ENCODE assay signal across 8 mouse cellular contexts in genomic region chr5:113137691-113138318, GRCm38 (mm10). TPM values are rescaled to one million over a fixed set of nuclear protein-coding genes. Genes with fewer than 3 reads are reported as not detected.
DNase-seq lines count a peak whose midpoint lies in the region; ATAC-seq and TF ChIP-seq lines count a peak whose summit lies in the region.

No protein-coding gene starts in this region.

- no peak for DNase-seq in heart, adult 2 months
- DNase-seq in heart, adult 8-10 months (ENCODE audit: low spot score): no peak
- no peak for DNase-seq in forebrain, postnatal 0 days
- no peak for DNase-seq in liver, embryonic 14.5 days (ENCODE audit: low read depth in 3 of 3, low spot score in 3 of 3)
- no peak for DNase-seq in cerebellum, adult 18-20 months

- TF ChIP-seq POLR2A in heart, adult 2 months (IDR thresholded peaks at IDR 0.05; ENCODE audit: insufficient read depth, low read depth, low read length): no peak
- no peak for TF ChIP-seq POLR2A in ES-Bruce4 (IDR thresholded peaks at IDR 0.05; ENCODE audit: insufficient read depth, low read length)
- no peak for TF ChIP-seq POLR2A in small intestine, adult 2 months (IDR thresholded peaks at IDR 0.05; ENCODE audit: low read depth, low read length)

- H3K79me2 ChIP-seq in heart, adult 2 months (replicated peaks; ENCODE audit: control insufficient read depth, insufficient read depth, low read length): no peaks in the 10 kb centered on the region

- WGBS in heart, adult 2 months: 7% methylated on average over 36 of the region's 36 CpGs
- WGBS in forebrain, postnatal 0 days: 12% methylated on average over 36 of the region's 36 CpGs
- WGBS in liver, embryonic 14.5 days (ENCODE audit: insufficient replicate concordance): 11% methylated on average over 36 of the region's 36 CpGs
- 13% methylated on average over 36 of the region's 36 CpGs for WGBS in small intestine, adult 2 months

- peak overlapping the region; percentile 96 for H3K4me2 ChIP-seq in forebrain, postnatal 0 days (ENCODE audit: low read depth)
- H3K4me2 ChIP-seq in liver, embryonic 14.5 days (ENCODE audit: low read depth): peak overlapping the region; percentile 68

- peaks cover 27% of the 10 kb centered on the region for H3K4me1 ChIP-seq in heart, adult 2 months (ENCODE audit: control insufficient read depth, insufficient read depth, low read length)
- H3K4me1 ChIP-seq in ES-Bruce4 (ENCODE audit: control insufficient read depth, insufficient read depth, low read length): no peaks in the 10 kb centered on the region
- peaks cover 9% of the 10 kb centered on the region; the same call in 1 of the 2 replicates for H3K4me1 ChIP-seq in forebrain, postnatal 0 days (ENCODE audit: insufficient read depth)
- H3K4me1 ChIP-seq in liver, embryonic 14.5 days (replicated peaks; ENCODE audit: control insufficient read depth in 2 of 2, insufficient read depth in 2 of 2, low read length in 1 of 2): peaks cover 0 to 12% of the 10 kb centered on the region in 2 experiments; a peak in 2 of 4 replicates
- H3K4me1 ChIP-seq in small intestine, adult 2 months (ENCODE audit: control insufficient read depth, insufficient read depth, insufficient read length, low read length): peaks cover 37% of the 10 kb centered on the region

- H3K9me3 ChIP-seq in ES-Bruce4 (replicated peaks; ENCODE audit: control insufficient read depth, insufficient read depth, low read length, poor library complexity, severe bottlenecking): no peaks in the 10 kb centered on the region
- H3K9me3 ChIP-seq in forebrain, postnatal 0 days (ENCODE audit: low read length): no peaks in the 10 kb centered on the region
- H3K9me3 ChIP-seq in liver, embryonic 14.5 days (ENCODE audit: control insufficient read depth, low read length): no peaks in the 10 kb centered on the region; the same call in 1 of the 2 replicates

- no peaks in the 10 kb centered on the region for H3K27me3 ChIP-seq in heart, adult 2 months (ENCODE audit: control insufficient read depth, insufficient read depth, low read length)
- H3K27me3 ChIP-seq in ES-Bruce4 (ENCODE audit: control insufficient read depth, insufficient read depth, low read length, poor library complexity, severe bottlenecking): no peaks in the 10 kb centered on the region
- H3K27me3 ChIP-seq in forebrain, postnatal 0 days (ENCODE audit: insufficient read depth, low read length): peaks cover 4% of the 10 kb centered on the region; the same call in 1 of the 2 replicates
- peaks cover 4% of the 10 kb centered on the region; the same call in 1 of the 2 replicates for H3K27me3 ChIP-seq in liver, embryonic 14.5 days (ENCODE audit: control insufficient read depth, insufficient read depth, low read length)
- H3K27me3 ChIP-seq in small intestine, adult 2 months (ENCODE audit: control insufficient read depth, insufficient read depth, low read length): no peaks in the 10 kb centered on the region

- H3K27ac ChIP-seq in heart, adult 2 months: peak overlapping the region; percentile 95
- H3K27ac ChIP-seq in ES-Bruce4 (ENCODE audit: insufficient read depth, low read length): no peak overlapping the region
- peak overlapping the region; percentile 50; the same call in 1 of the 2 replicates for H3K27ac ChIP-seq in forebrain, postnatal 0 days (ENCODE audit: low read depth, low read length)
- H3K27ac ChIP-seq in liver, embryonic 14.5 days: no peak overlapping the region
- H3K27ac ChIP-seq in small intestine, adult 2 months (ENCODE audit: insufficient read depth, low read depth, low read length): peak overlapping the region; percentile 24

- peak overlapping the region; percentile 70 for H3K4me3 ChIP-seq in heart, adult 2 months
- peak overlapping the region; percentile 51 for H3K4me3 ChIP-seq in ES-Bruce4 (ENCODE audit: low read depth, low read length)
- peak overlapping the region; percentile 50 for H3K4me3 ChIP-seq in forebrain, postnatal 0 days (ENCODE audit: low read depth, low read length)
- peak overlapping the region; percentile 43 to 44 for H3K4me3 ChIP-seq in liver, embryonic 14.5 days (ENCODE audit: insufficient read depth in 1 of 2, low read depth in 2 of 2, low read length in 2 of 2)
- peak overlapping the region; percentile 54 for H3K4me3 ChIP-seq in small intestine, adult 2 months (ENCODE audit: low read depth, low read length)

- ATAC-seq in forebrain, postnatal 0 days: no peak
- peak; percentile 26 for ATAC-seq in liver, embryonic 14.5 days (ENCODE audit: insufficient read depth)
- ATAC-seq in erythroid progenitor cell, adult 5-6 weeks (replicated peaks; ENCODE audit: low FRiP score, poor library complexity, severe bottlenecking): no peak

- H3K9ac ChIP-seq in heart, adult 2 months (ENCODE audit: low read depth, low read length): peak overlapping the region; percentile 85
- H3K9ac ChIP-seq in ES-Bruce4 (ENCODE audit: low read depth, poor library complexity, severe bottlenecking): no peak overlapping the region
- peak overlapping the region; percentile 69 for H3K9ac ChIP-seq in forebrain, postnatal 0 days
- H3K9ac ChIP-seq in liver, embryonic 14.5 days (replicated peaks): no peak overlapping the region; the same call in 1 of the 2 replicates

- no peak for TF ChIP-seq EP300 in heart, adult 2 months (IDR thresholded peaks at IDR 0.05; ENCODE audit: insufficient read depth, low read depth, low read length)
- no peak for TF ChIP-seq EP300 in ES-Bruce4 (IDR thresholded peaks at IDR 0.05; ENCODE audit: insufficient read depth, low read depth, low read length)
- no peak for TF ChIP-seq EP300 in liver, embryonic 14.5 days (IDR thresholded peaks at IDR 0.05; ENCODE audit: low read depth)

- H3K36me3 ChIP-seq in heart, adult 2 months (ENCODE audit: control insufficient read depth, insufficient read depth, low read length): no peaks in the 10 kb centered on the region
- H3K36me3 ChIP-seq in ES-Bruce4 (ENCODE audit: control insufficient read depth, insufficient read depth, low read length, poor library complexity, severe bottlenecking): no peaks in the 10 kb centered on the region
- no peaks in the 10 kb centered on the region for H3K36me3 ChIP-seq in forebrain, postnatal 0 days (ENCODE audit: insufficient read depth)
- no peaks in the 10 kb centered on the region for H3K36me3 ChIP-seq in liver, embryonic 14.5 days (replicated peaks; ENCODE audit: control insufficient read depth, insufficient read depth, low read depth)
- peaks cover 8% of the 10 kb centered on the region; the same call in 1 of the 2 replicates for H3K36me3 ChIP-seq in small intestine, adult 2 months (ENCODE audit: control insufficient read depth, insufficient read depth, low read length)

- TF ChIP-seq CTCF in heart, adult 2 months (IDR thresholded peaks at IDR 0.05): no peak
- TF ChIP-seq CTCF in ES-Bruce4 (IDR thresholded peaks at IDR 0.05; ENCODE audit: low read depth, low read length): no peak
- TF ChIP-seq CTCF in forebrain, postnatal 0 days (IDR thresholded peaks at IDR 0.05; ENCODE audit: low read depth): no peak
- no peak for TF ChIP-seq CTCF in liver, embryonic 14.5 days (IDR thresholded peaks at IDR 0.05; ENCODE audit: low read depth)
- no peak for TF ChIP-seq CTCF in small intestine, adult 2 months (IDR thresholded peaks at IDR 0.05; ENCODE audit: extremely low read depth, insufficient read length, insufficient replicate concordance, low read depth, low read length)

- intact Hi-C loops in heart, adult 2 months (cut with DNase I): loop anchor here (2.0 kb wide), 2 partner anchors 17 to 29 kb away; no protein-coding TSS in a partner anchor

RNA-seq across cellular contexts. Expression of gene Crybb3, which starts 56.4 kb away (rescaled TPM):
- 1 to 10 TPM in 1 of 2 experiments, under 1 TPM in 1; 0.68 to 1.5 TPM for total RNA-seq in heart, adult 2 months (2021)
- polyA plus RNA-seq in heart, adult 2 months (2012; rRNA removed): 2.6 and 4.2 TPM in 2 replicates
- total RNA-seq in heart, adult 8-10 months (2022): 1 to 10 TPM in 1 of 4 experiments, under 1 TPM in 3; 0.92 to 1.3 (median 0.93) TPM
- 1.0 TPM in 1 of 2 replicates, not detected in the other for polyA plus RNA-seq in ES-Bruce4 (2011; ENCODE audit: insufficient read depth, insufficient read length, low read depth, missing spikeins)
- 0.81 and 2.0 TPM in 2 replicates for total RNA-seq in forebrain, postnatal 0 days (2014; rRNA removed)
- 1.6 and 1.7 TPM in 2 replicates for polyA plus RNA-seq in forebrain, postnatal 0 days (2015; fragmentation: Nextera tagmentation; extraction: Ambion mirVana)
- 0.06 and 0.09 TPM in 2 replicates for polyA plus RNA-seq in liver, embryonic 14.5 days (2012; rRNA removed)
- not detected in 2 replicates for polyA plus RNA-seq in liver, embryonic 14.5 days (2014; fragmentation: Nextera tagmentation; extraction: Ambion mirVana)
- 2.7 and 21.0 TPM in 2 replicates for polyA plus RNA-seq in small intestine, adult 2 months (2012; rRNA removed)
- not detected in 2 replicates for total RNA-seq in erythroid progenitor cell, adult 5-6 weeks (2015; ENCODE audit: low replicate concordance)
- not detected in 2 replicates for total RNA-seq in erythroid progenitor cell, adult 5-6 weeks (2017; ENCODE audit: low replicate concordance)

Comparison
In these comparisons a context has a peak if more than half of its experiments do, and no peak if none do; other contexts are left out.
1. H3K27ac ChIP-seq: peak in heart, adult 2 months (single experiment), forebrain, postnatal 0 days (single experiment) and small intestine, adult 2 months (single experiment); none in ES-Bruce4 (single experiment) and liver, embryonic 14.5 days (single experiment).
2. H3K9ac ChIP-seq: peak in heart, adult 2 months (single experiment) and forebrain, postnatal 0 days (single experiment); none in ES-Bruce4 (single experiment) and liver, embryonic 14.5 days (single experiment).
3. Peak in every context shown above with its lines, with median percentiles within 50 percentile points of each other: H3K4me3 ChIP-seq.